Mouse (Mus musculus) activated CD4-positive, CD25-positive, alpha-beta regulatory T cell, adult 4 months (primary cell): Measurements from ENCODE around the gene Nfya. TPM values are rescaled to one million over a fixed set of nuclear protein-coding genes. Genes with fewer than 3 reads are reported as not detected.

Source experiments
- ATAC-seq: one replicate; pipeline ENCODE4 v1.8.0; 2017
- polyA plus RNA-seq, 2 experiments: library from polyadenylated mRNA; unstranded; fragments of 100-300 nt; shearing (Covaris generic); gene quantifications; one replicate each; pipeline ENCODE4 v1.2.1; 2017

The Nfya gene
- polyA plus RNA-seq, 2 experiments from 2014 or later: 9.6 to 11.9 TPM

DNA sequence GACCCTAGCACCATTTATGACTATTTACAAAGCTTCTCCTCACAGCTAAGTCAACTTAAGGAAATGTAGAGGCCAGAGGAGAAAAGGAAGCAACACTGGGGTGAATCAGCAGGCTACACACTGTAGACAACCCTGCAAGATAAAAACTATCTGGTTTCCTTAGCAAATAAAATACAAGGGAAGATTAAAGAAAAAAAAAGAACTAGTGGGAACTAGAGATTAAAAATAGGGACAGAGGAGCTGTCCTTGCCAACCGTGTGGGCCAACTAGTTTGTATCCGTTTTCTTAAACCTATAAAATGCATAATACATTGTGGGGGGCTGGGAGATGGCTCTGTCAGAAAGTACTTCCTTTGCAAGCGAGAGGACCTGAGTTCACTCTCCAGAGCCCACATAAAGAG lies 67.8 kb downstream of the Nfya start:
- no peak for ATAC-seq

DNA sequence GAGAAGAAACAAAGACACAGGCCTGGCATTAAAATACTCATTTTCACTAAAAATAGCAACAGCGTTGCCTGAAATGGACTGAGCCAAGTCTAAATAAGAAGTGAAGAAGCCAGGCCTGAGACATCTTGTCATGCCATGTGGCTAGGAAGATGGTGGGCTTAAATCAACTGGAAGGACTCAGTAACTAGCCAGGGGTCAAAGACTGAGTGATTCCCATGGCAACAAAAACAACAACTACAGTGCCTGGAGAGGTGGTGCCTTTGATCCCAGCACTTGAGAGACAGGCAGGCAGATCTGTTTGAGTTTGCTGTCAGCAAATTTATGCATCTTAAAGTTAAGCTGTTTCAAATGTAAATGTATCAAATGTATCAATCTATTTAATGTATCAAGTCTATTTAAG lies 69.4 kb downstream of the Nfya start:
- ATAC-seq: no peak

Other genes with a start within 250 kb of the Nfya start
- not detected for gene A530064D06Rik, start 242.6 kb downstream of the Nfya start, polyA plus RNA-seq
- not detected for gene Trem1, start 177.1 kb downstream of the Nfya start, polyA plus RNA-seq
- not detected for gene Trem3, start 162.1 kb downstream of the Nfya start, polyA plus RNA-seq
- gene Treml4, start 145.6 kb downstream of the Nfya start, polyA plus RNA-seq: under 1 TPM in 1 of 2 experiments, not detected in 1; 0.37 TPM
- 10 to 100 TPM; 16.1 to 17.1 TPM for gene Treml2, start 110.4 kb downstream of the Nfya start, polyA plus RNA-seq
- gene B430306N03Rik, start 93.8 kb downstream of the Nfya start, polyA plus RNA-seq: 1 to 10 TPM in 1 of 2 experiments, under 1 TPM in 1; 0.60 to 1.2 TPM
- gene Trem2, start 63.5 kb downstream of the Nfya start, polyA plus RNA-seq: not detected
- gene Treml1, start 50.0 kb downstream of the Nfya start, polyA plus RNA-seq: not detected
- 10 to 100 TPM; 80.8 to 86.1 TPM for gene Oard1, start 108 bp upstream of the Nfya start, polyA plus RNA-seq
- 1 to 10 TPM; 2.8 to 3.0 TPM for gene Apobec2, start 23.0 kb upstream of the Nfya start, polyA plus RNA-seq
- gene Tspo2, start 41.6 kb upstream of the Nfya start, polyA plus RNA-seq: 1 to 10 TPM in 1 of 2 experiments, not detected in 1; 3.6 TPM
- 10 to 100 TPM; 19.0 to 19.1 TPM for gene Unc5cl, start 45.0 kb upstream of the Nfya start, polyA plus RNA-seq